Mouse (Mus musculus): Measurements from ENCODE around the gene Slc39a7.

- TF ChIP-seq POLR2A (IDR thresholded peaks at IDR 0.05; ENCODE audit: insufficient read length, low read depth) (no peak), TCF3 (IDR thresholded peaks at IDR 0.05; ENCODE audit: insufficient read length, low read depth) (no peak), MAX (IDR thresholded peaks at IDR 0.05; ENCODE audit: low read depth) (no peak), TCF12 (IDR thresholded peaks at IDR 0.05; ENCODE audit: insufficient read depth, poor library complexity, severe bottlenecking) (no peak), SRF (IDR thresholded peaks at IDR 0.05; ENCODE audit: control insufficient read depth, insufficient read length, low read depth) (no peak), POLR2AphosphoS2 (IDR thresholded peaks at IDR 0.05; ENCODE audit: insufficient read length, low read depth) (no peak), E2F4 (IDR thresholded peaks at IDR 0.05; ENCODE audit: insufficient read depth) (no peak), MYOG (IDR thresholded peaks at IDR 0.05; ENCODE audit: control insufficient read depth in 1 of 3, insufficient read depth in 1 of 3, insufficient read length in 2 of 3, low read depth in 2 of 3) (no peak), MYOD1 (IDR thresholded peaks at IDR 0.05; ENCODE audit: control insufficient read depth in 1 of 3, insufficient read length in 2 of 3, low read depth in 2 of 3) (no peak)
Measured at GRCm38 (mm10) chr17:34045941-34046340, 14.5 kb upstream of the Slc39a7 start.
